Mouse (Mus musculus) inflammation-experienced regulatory T-cells, adult 6 months (primary cell): ENCODE results near the gene Grik2. TPM values are rescaled to one million over a fixed set of nuclear protein-coding genes. Genes with fewer than 3 reads are reported as not detected.

Experiments
- ATAC-seq: one replicate; pipeline ENCODE4 v1.8.0; 2017
- polyA plus RNA-seq, 3 experiments: library from polyadenylated mRNA; unstranded; fragments of 100-300 nt; shearing (Covaris generic); gene quantifications; one replicate each; pipeline ENCODE4 v1.2.1; 2017

The Grik2 gene
- not detected for polyA plus RNA-seq

DNA sequence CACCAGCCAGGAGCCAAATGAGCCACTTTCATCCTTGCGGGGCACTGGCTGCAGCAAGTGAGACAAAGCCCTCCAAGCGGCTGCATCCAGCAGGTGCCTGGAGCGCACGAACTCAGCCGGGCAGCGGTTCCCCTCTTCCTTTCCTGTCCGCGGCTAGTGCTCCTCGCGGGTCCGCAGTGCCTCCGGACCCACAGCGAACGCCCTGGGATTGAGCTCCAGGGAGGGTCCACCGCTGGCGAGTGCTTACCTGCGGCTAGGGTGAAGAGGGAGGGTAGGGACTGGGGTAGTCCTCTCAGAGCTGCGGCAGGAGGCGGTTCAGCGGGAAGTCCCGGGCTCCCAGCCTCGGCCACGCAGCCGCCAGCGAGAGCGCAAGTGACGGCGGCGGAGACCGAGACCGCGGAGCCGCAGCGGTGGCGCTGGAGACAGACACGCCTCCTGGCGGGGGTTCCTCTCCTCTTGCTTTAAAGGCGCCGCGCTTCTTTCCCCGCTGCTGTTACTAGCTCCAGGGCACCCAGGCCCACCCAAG, at the start of gene Grik2:
Gene Grik2 (minus strand): TSS at position 386 of the 526 bp plus-strand sequence.
- ATAC-seq: no peak

- no peak for ATAC-seq
Measured at GRCm38 (mm10) chr10:49834392-49834791, 45.8 kb upstream of the Grik2 start.

GRCm38 (mm10) chr10:49807276-49807675, 18.7 kb upstream of the Grik2 start:
- no peak for ATAC-seq

- ATAC-seq: no peak
Measured at GRCm38 (mm10) chr10:49801001-49801400, 12.4 kb upstream of the Grik2 start.

GRCm38 (mm10) chr10:49794129-49794528, 5.6 kb upstream of the Grik2 start:
- ATAC-seq: no peak

DNA sequence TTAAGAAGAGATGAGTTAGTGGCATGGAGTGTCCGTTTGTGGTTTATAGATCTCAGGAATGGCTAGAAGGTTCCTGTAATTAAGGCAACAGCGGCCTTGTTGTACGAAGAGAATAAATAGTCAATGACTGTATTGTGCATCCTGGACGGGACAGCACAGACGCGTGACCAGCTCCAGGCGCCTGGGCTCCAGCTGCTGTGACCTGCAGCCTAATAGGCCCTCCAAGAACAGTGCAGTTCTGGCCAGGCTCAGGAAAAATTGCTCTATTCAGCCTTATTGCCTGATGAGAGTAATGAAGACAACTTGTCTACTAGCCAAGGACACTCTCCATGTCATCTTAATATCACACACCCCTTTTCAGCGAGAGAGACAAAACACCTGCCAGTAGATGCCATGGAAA, 1.8 kb upstream of the Grik2 start:
- ATAC-seq: no peak

DNA sequence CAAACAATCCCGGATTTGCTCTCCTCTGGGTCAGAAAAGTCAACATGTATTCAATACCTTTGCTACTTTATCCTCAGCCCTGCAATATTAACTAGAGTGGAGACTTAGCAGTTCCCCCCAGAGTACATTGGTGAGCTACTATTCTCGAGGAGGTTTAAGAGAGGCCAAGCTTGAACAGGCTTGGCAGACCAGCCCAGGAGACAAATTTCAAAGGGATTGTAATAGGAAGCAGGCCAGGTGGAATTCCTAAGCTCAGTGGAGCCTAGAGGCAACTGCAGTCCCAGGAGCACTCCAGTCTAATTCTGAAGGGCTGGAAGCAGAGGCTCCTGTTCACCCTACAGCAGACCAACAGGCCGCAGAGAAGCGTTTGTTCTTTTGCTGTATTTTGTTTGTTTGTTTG, 1.1 kb upstream of the Grik2 start:
- ATAC-seq: no peak

- ATAC-seq: no peak
Measured at GRCm38 (mm10) chr10:49788914-49789313, 348 bp upstream of the Grik2 start.

GRCm38 (mm10) chr10:49786630-49787029, 1.9 kb downstream of the Grik2 start:
- ATAC-seq: no peak

- no peak for ATAC-seq
Measured at GRCm38 (mm10) chr10:49785477-49785876, 3.1 kb downstream of the Grik2 start.

- no peak for ATAC-seq
Measured at GRCm38 (mm10) chr10:49784831-49785230, 3.7 kb downstream of the Grik2 start.

GRCm38 (mm10) chr10:49782741-49783691, 5.5 kb downstream of the Grik2 start:
- no peak for ATAC-seq

GRCm38 (mm10) chr10:49782061-49782460, 6.5 kb downstream of the Grik2 start:
- ATAC-seq: no peak

DNA sequence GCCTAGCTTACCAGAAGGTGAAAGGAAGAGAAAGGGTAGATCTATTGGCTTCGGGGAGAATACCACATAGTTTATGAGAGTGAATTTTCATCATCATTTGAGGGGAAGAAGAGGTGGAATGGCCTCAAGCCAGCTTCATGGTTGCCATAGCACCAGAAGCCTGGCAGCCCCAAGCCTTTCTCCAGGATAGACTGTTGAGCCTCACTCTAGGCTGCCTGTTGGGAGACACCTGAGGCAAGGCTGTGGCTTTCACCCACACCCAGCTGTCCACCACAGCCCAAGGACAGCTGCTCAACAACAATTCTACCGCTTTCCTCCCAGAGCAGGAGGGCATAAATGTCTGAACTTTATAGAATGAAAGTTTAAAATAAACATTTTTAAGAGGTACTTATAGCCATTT, 8.1 kb downstream of the Grik2 start:
- ATAC-seq: no peak

- no peak for ATAC-seq
Measured at GRCm38 (mm10) chr10:49768897-49769296, 19.7 kb downstream of the Grik2 start.

DNA sequence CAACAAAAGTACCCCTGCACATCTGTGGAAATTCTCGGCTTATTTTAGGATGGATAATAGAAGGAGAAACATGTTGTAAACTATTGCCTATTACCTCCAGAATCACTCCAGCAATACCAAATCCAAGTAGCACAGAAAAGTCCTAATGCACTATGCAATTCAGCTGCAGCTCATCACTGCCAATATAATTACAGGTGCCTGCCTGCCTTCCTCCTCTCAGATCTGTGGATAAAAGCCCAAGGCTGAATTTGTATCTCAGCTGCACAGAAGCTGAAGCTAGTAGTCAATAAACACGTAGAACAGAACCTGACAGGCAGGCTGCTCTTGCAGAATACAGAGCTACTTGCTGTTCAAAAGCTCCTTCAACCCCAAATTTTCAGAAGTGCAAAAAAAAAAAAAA, 21.0 kb downstream of the Grik2 start:
- ATAC-seq: no peak

DNA sequence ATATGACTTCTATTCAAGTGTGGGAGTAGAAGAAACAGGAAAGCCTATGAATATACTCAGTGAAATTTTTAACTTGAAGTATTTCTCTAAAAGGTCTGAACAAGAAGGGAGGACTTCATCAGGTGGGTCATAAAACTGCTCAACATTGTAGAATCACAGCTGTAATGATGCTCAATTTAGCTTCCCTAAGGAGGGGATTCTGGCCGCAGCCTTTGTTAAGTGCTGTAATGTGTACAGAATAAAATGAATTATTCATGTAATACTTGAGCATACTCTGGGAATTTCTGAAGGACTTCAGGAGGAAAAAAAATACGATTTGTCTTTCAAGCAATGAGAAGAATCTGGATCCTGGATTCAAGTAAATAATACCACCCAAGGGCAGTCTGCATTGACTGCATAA, 26.0 kb downstream of the Grik2 start:
- no peak for ATAC-seq

DNA sequence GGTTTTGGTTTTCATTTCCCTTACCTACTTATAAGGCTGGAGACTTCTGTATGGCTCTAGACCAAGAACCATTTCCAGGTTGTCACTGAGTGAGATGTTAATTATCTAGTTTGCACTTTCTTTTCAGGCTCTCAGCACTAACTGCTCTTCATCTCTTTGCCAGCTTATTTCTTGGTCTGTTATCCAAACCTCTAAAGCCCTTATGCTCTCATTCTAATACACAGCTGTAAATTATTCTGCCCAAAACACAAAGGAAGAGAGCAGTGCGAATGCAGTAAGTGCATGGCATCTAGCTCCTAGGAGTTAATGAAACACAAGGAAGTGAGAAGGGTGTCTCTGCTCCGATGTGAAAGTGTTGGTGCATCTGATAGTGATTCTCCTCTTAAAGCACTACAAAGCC, 36.8 kb downstream of the Grik2 start:
- ATAC-seq: no peak

- no peak for ATAC-seq
Measured at GRCm38 (mm10) chr10:49731841-49732240, 56.7 kb downstream of the Grik2 start.

DNA sequence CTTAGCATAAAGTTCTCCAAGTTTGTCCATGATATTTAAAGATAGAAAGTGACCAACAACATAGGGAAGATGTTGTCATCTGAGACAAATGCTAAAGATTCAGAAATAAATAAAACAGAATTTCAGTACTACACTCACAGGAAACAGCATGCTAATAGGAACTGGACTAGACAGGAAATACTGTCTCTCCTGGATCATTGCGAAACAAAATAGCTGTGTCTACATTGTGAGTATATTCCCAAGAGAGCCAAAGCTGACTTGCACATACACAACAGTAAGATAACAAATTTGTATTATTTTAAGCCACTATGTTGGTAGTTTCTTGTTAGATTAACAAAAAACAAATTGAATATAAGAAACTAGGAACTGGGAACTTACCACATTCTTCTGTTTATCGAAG, 64.9 kb downstream of the Grik2 start:
- no peak for ATAC-seq

DNA sequence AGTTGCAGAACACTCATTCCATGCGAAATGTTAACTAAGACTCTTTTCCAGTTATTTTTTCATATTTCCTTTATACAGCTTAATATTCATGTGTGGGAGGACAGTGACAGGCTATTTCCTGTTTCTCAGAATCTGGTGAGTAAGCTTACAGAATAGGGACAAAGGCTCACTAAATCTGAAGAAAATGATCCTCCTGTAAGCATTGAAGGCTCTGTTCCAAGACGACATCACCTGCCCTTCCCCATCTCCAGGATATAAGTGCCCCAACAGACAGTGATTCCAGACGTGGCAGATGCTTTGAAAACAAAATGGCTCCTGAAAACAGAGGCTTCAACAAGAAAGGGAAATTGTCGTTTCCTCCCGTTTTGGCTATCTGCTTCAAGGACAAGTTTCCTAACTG, 71.7 kb downstream of the Grik2 start:
- no peak for ATAC-seq

DNA sequence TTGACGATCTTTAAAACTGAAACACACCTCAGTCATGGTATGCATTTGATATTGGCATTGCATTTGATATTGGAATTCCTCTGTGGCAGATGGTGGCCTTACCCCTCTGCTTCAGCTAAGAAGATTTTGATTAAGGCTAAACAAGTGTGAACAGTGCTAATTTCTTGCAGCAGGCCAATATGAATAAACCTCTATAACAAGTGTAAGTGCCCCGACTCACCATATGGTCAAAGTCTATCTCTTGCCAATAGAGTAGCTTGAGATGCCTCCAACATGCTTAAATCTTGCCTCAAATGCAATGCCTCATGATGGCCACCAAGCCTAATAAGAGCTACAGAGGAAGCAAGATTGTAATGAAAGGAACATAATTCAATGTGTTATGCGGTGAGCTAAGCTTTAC, 78.8 kb downstream of the Grik2 start:
- ATAC-seq: no peak

DNA sequence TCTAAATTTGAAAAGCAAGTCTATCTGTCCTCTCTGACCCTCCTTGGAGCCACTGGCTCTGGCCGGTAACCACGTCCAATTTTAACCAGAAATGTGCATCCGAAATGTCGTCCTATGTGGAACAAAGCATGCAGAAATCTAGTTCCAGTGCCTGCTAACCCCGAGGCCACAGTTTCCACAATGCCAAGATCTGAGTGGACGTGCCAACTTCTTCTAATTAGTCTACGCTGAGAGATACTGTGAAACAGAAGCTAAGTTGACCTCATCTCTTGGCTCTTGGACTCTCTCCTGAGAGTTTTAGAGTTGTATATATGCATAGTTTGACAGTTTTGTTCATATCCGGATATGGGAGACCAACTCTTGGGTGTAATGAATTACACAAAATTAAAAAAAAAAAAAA, 84.1 kb downstream of the Grik2 start:
- ATAC-seq: no peak

DNA sequence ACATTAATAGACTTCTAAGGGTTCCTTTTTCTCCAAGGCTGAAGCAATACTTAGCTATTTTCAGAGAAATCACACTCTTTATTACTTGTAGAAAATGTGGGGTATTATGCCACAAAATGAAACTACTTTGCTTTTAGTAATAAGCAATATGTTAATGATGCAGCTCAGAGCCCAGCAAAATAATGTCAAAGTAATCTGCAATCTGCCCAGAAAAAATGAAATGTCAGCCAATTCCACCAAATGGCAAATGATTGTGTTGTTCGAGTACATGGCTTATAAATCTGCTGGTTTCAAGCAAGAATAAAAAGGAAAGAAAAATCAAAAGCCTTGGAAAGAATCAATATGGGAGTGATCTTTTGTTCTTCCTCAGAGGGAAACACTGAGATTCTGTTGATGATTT, 136.2 kb downstream of the Grik2 start:
- ATAC-seq: no peak
